ENCODE assay signal across 8 mouse cellular contexts in genomic region chr17:35829737-35830136, GRCm38 (mm10). TPM values are rescaled to one million over a fixed set of nuclear protein-coding genes. Genes with fewer than 3 reads are reported as not detected.
DNase-seq lines count a peak whose midpoint lies in the region; ATAC-seq and TF ChIP-seq lines count a peak whose summit lies in the region.

No protein-coding gene starts in this region.

- ATAC-seq in embryonic facial prominence, embryonic 15.5 days (ENCODE audit: insufficient number of reproducible peaks, low FRiP score, low TSS enrichment, low read depth): peak; percentile 73
- no peak for ATAC-seq in heart, embryonic 13.5 days (ENCODE audit: extremely low read depth, insufficient number of reproducible peaks, low FRiP score, low TSS enrichment)
- ATAC-seq in kidney, embryonic 16.5 days (ENCODE audit: low FRiP score, low TSS enrichment): peak; percentile 71
- ATAC-seq in liver, embryonic 15.5 days (ENCODE audit: insufficient read depth): peak; percentile 56
- ATAC-seq in neural tube, embryonic 11.5 days (ENCODE audit: insufficient read depth, low FRiP score, low TSS enrichment): peak; percentile 61

- H3K27me3 ChIP-seq in C2C12 (ENCODE audit: control insufficient read depth, insufficient read depth, insufficient read length): no peaks in the 10 kb centered on the region
- H3K27me3 ChIP-seq in embryonic facial prominence, embryonic 15.5 days: no peaks in the 10 kb centered on the region
- H3K27me3 ChIP-seq in heart, embryonic 13.5 days (replicated peaks): no peaks in the 10 kb centered on the region
- no peaks in the 10 kb centered on the region for H3K27me3 ChIP-seq in kidney, embryonic 16.5 days (ENCODE audit: insufficient read depth, low read length)
- H3K27me3 ChIP-seq in liver, embryonic 15.5 days: no peaks in the 10 kb centered on the region
- no peaks in the 10 kb centered on the region for H3K27me3 ChIP-seq in neural tube, embryonic 11.5 days (ENCODE audit: control insufficient read depth, insufficient read depth, low read length)
- H3K27me3 ChIP-seq in testis, adult 2 months (ENCODE audit: control insufficient read depth, insufficient read depth, low read length): no peaks in the 10 kb centered on the region

- H3K36me3 ChIP-seq in C2C12 (ENCODE audit: control insufficient read depth, insufficient read depth): peaks cover 40% of the 10 kb centered on the region
- H3K36me3 ChIP-seq in embryonic facial prominence, embryonic 15.5 days: peaks cover 75% of the 10 kb centered on the region
- H3K36me3 ChIP-seq in heart, embryonic 13.5 days: peaks cover 93% of the 10 kb centered on the region
- H3K36me3 ChIP-seq in kidney, embryonic 16.5 days (ENCODE audit: insufficient read depth, low read length): peaks cover 47% of the 10 kb centered on the region
- H3K36me3 ChIP-seq in liver, embryonic 15.5 days (replicated peaks): peaks cover 89% of the 10 kb centered on the region
- peaks cover 12% of the 10 kb centered on the region for H3K36me3 ChIP-seq in neural tube, embryonic 11.5 days (ENCODE audit: control insufficient read depth, insufficient read depth, low read length)
- H3K36me3 ChIP-seq in testis, adult 2 months (ENCODE audit: control insufficient read depth, insufficient read depth, low read length): no peaks in the 10 kb centered on the region

- WGBS in embryonic facial prominence, embryonic 15.5 days: 2% methylated on average over 21 of the region's 21 CpGs
- 3% methylated on average over 21 of the region's 21 CpGs for WGBS in heart, embryonic 13.5 days
- 1% methylated on average over 21 of the region's 21 CpGs for WGBS in kidney, embryonic 16.5 days
- WGBS in liver, embryonic 15.5 days (ENCODE audit: insufficient replicate concordance): 3% methylated on average over 21 of the region's 21 CpGs
- WGBS in neural tube, embryonic 11.5 days: 2% methylated on average over 21 of the region's 21 CpGs

- H3K9me3 ChIP-seq in embryonic facial prominence, embryonic 15.5 days (replicated peaks): no peaks in the 10 kb centered on the region
- H3K9me3 ChIP-seq in heart, embryonic 13.5 days: no peaks in the 10 kb centered on the region
- H3K9me3 ChIP-seq in kidney, embryonic 16.5 days (ENCODE audit: low read length): no peaks in the 10 kb centered on the region; the same call in 1 of the 2 replicates
- H3K9me3 ChIP-seq in liver, embryonic 15.5 days (replicated peaks): no peaks in the 10 kb centered on the region
- no peaks in the 10 kb centered on the region for H3K9me3 ChIP-seq in neural tube, embryonic 11.5 days (ENCODE audit: control insufficient read depth, low read length)

- H3K4me1 ChIP-seq in embryonic facial prominence, embryonic 15.5 days: peaks cover 19% of the 10 kb centered on the region
- peaks cover 35% of the 10 kb centered on the region for H3K4me1 ChIP-seq in heart, embryonic 13.5 days
- peaks cover 21% of the 10 kb centered on the region for H3K4me1 ChIP-seq in kidney, embryonic 16.5 days (ENCODE audit: insufficient read depth, low read length)
- peaks cover 69% of the 10 kb centered on the region for H3K4me1 ChIP-seq in liver, embryonic 15.5 days (replicated peaks)
- peaks cover 5% of the 10 kb centered on the region for H3K4me1 ChIP-seq in neural tube, embryonic 11.5 days (ENCODE audit: control insufficient read depth, insufficient read depth, low read length)
- no peaks in the 10 kb centered on the region; the same call in 1 of the 2 replicates for H3K4me1 ChIP-seq in testis, adult 2 months (ENCODE audit: control insufficient read depth, insufficient read depth, low read length)

- H3K79me3 ChIP-seq in C2C12 (ENCODE audit: low read depth): peaks cover 10% of the 10 kb centered on the region

- no peak overlapping the region for H3ac ChIP-seq in C2C12 (ENCODE audit: control insufficient read depth, insufficient read length, low read depth)

- TF ChIP-seq CTCF in C2C12 (IDR thresholded peaks at IDR 0.05; ENCODE audit: control insufficient read depth, insufficient read depth, insufficient read length): peak; percentile 98
- TF ChIP-seq CTCF in testis, adult 2 months (IDR thresholded peaks at IDR 0.05; ENCODE audit: control insufficient read depth, insufficient read depth, insufficient replicate concordance, low read depth, low read length): peak; percentile 81; the same call in 1 of the 2 replicates

- 0 out of 2 replicates have a peak overlapping the region, but pooled peaks have one; percentile 36 for H3K27ac ChIP-seq in embryonic facial prominence, embryonic 15.5 days (replicated peaks)
- H3K27ac ChIP-seq in heart, embryonic 13.5 days (replicated peaks): peak overlapping the region; percentile 34; the same call in 1 of the 2 replicates
- H3K27ac ChIP-seq in kidney, embryonic 16.5 days (ENCODE audit: low read length): 0 out of 2 replicates have a peak overlapping the region, but pooled peaks have one; percentile 55
- peak overlapping the region; percentile 41 for H3K27ac ChIP-seq in liver, embryonic 15.5 days (replicated peaks)
- no peak overlapping the region for H3K27ac ChIP-seq in neural tube, embryonic 11.5 days (ENCODE audit: low read depth, low read length)
- H3K27ac ChIP-seq in testis, adult 2 months (ENCODE audit: control insufficient read depth, insufficient read depth, low read depth, low read length): no peak overlapping the region

- peaks cover 13% of the 10 kb centered on the region for H3K79me2 ChIP-seq in C2C12 (ENCODE audit: control insufficient read depth, insufficient read depth)

- DNase-seq in adrenal gland, postnatal 4 days (ENCODE audit: low spot score in 2 of 2): peak; percentile 76 to 78
- peak; percentile 88 for DNase-seq in neural tube, embryonic 11.5 days (ENCODE audit: low spot score)

- H3K9ac ChIP-seq in embryonic facial prominence, embryonic 15.5 days: no peak overlapping the region
- H3K9ac ChIP-seq in heart, embryonic 13.5 days: peak overlapping the region; percentile 57
- peak overlapping the region; percentile 37; the same call in 1 of the 2 replicates for H3K9ac ChIP-seq in kidney, embryonic 16.5 days (replicated peaks; ENCODE audit: low read length)
- H3K9ac ChIP-seq in liver, embryonic 15.5 days: peak overlapping the region; percentile 33
- no peak overlapping the region for H3K9ac ChIP-seq in neural tube, embryonic 11.5 days (ENCODE audit: low read length)

- no peak for TF ChIP-seq POLR2A in testis, adult 2 months (IDR thresholded peaks at IDR 0.05; ENCODE audit: control insufficient read depth, low read depth, low read length)

- peak overlapping the region; percentile 37 for H3K4me2 ChIP-seq in embryonic facial prominence, embryonic 15.5 days (replicated peaks)
- peak overlapping the region; percentile 34 for H3K4me2 ChIP-seq in heart, embryonic 13.5 days
- peak overlapping the region; percentile 32; the same call in 1 of the 2 replicates for H3K4me2 ChIP-seq in kidney, embryonic 16.5 days (replicated peaks; ENCODE audit: low read depth, low read length)
- peak overlapping the region; percentile 55 for H3K4me2 ChIP-seq in liver, embryonic 15.5 days
- no peak overlapping the region for H3K4me2 ChIP-seq in neural tube, embryonic 11.5 days (ENCODE audit: low read depth)

- H3K4me3 ChIP-seq in C2C12 (ENCODE audit: insufficient read depth, poor library complexity, severe bottlenecking): no peak overlapping the region
- H3K4me3 ChIP-seq in embryonic facial prominence, embryonic 15.5 days (replicated peaks): peak overlapping the region; percentile 16; the same call in 1 of the 2 replicates
- H3K4me3 ChIP-seq in heart, embryonic 13.5 days: peak overlapping the region; percentile 1; the same call in 1 of the 2 replicates
- H3K4me3 ChIP-seq in kidney, embryonic 16.5 days (ENCODE audit: low read length): no peak overlapping the region
- 0 out of 2 replicates have a peak overlapping the region, but pooled peaks have one; percentile 14 for H3K4me3 ChIP-seq in liver, embryonic 15.5 days (replicated peaks)
- H3K4me3 ChIP-seq in neural tube, embryonic 11.5 days (ENCODE audit: low read depth, low read length): peak overlapping the region; percentile 10; the same call in 1 of the 2 replicates
- no peak overlapping the region for H3K4me3 ChIP-seq in testis, adult 2 months (ENCODE audit: control insufficient read depth, low read depth, low read length)

RNA-seq across cellular contexts. Expression of gene Flot1, which starts 6.7 kb away (rescaled TPM):
- 57.2 TPM for polyA plus RNA-seq in C2C12 (2012; fragmentation: generic; extraction: Trizol)
- 10 to 100 TPM; 70.9 to 72.5 TPM for total RNA-seq in adrenal gland, postnatal 4 days (2021)
- 64.4 and 72.6 TPM in 2 replicates for polyA plus RNA-seq in embryonic facial prominence, embryonic 15.5 days (2015; fragmentation: Nextera tagmentation; extraction: Ambion mirVana)
- 81.1 and 99.0 TPM in 2 replicates for polyA plus RNA-seq in heart, embryonic 13.5 days (2015; fragmentation: Nextera tagmentation; extraction: Ambion mirVana)
- 52.7 and 56.9 TPM in 2 replicates for polyA plus RNA-seq in kidney, embryonic 16.5 days (2015; fragmentation: Nextera tagmentation; extraction: Ambion mirVana)
- 33.7 and 42.4 TPM in 2 replicates for polyA plus RNA-seq in liver, embryonic 15.5 days (2015; fragmentation: Nextera tagmentation; extraction: Ambion mirVana)
- polyA plus RNA-seq in neural tube, embryonic 11.5 days (2014; fragmentation: Nextera tagmentation; extraction: Ambion mirVana): 48.5 and 52.3 TPM in 2 replicates
- 13.7 and 14.1 TPM in 2 replicates for polyA plus RNA-seq in testis, adult 2 months (2012; rRNA removed)

RNA-seq across cellular contexts. Expression of gene Ier3, which starts 8.3 kb away (rescaled TPM):
- polyA plus RNA-seq in C2C12 (2012; fragmentation: generic; extraction: Trizol): 55.2 TPM
- 10 to 100 TPM; 11.3 to 14.9 TPM for total RNA-seq in adrenal gland, postnatal 4 days (2021)
- 28.7 and 30.2 TPM in 2 replicates for polyA plus RNA-seq in embryonic facial prominence, embryonic 15.5 days (2015; fragmentation: Nextera tagmentation; extraction: Ambion mirVana)
- 41.7 and 49.9 TPM in 2 replicates for polyA plus RNA-seq in heart, embryonic 13.5 days (2015; fragmentation: Nextera tagmentation; extraction: Ambion mirVana)
- polyA plus RNA-seq in kidney, embryonic 16.5 days (2015; fragmentation: Nextera tagmentation; extraction: Ambion mirVana): 33.5 and 40.4 TPM in 2 replicates
- polyA plus RNA-seq in liver, embryonic 15.5 days (2015; fragmentation: Nextera tagmentation; extraction: Ambion mirVana): 22.9 and 23.7 TPM in 2 replicates
- 2.0 and 2.8 TPM in 2 replicates for polyA plus RNA-seq in neural tube, embryonic 11.5 days (2014; fragmentation: Nextera tagmentation; extraction: Ambion mirVana)
- 1.4 TPM in 2 replicates for polyA plus RNA-seq in testis, adult 2 months (2012; rRNA removed)

RNA-seq across cellular contexts. Expression of gene Tubb5, which starts 8.4 kb away (rescaled TPM):
- polyA plus RNA-seq in C2C12 (2012; fragmentation: generic; extraction: Trizol): 1,881 TPM
- 100 to 1,000 TPM; 553 to 648 TPM for total RNA-seq in adrenal gland, postnatal 4 days (2021)
- polyA plus RNA-seq in embryonic facial prominence, embryonic 15.5 days (2015; fragmentation: Nextera tagmentation; extraction: Ambion mirVana): 823 TPM in 2 replicates
- polyA plus RNA-seq in heart, embryonic 13.5 days (2015; fragmentation: Nextera tagmentation; extraction: Ambion mirVana): 741 and 743 TPM in 2 replicates
- polyA plus RNA-seq in kidney, embryonic 16.5 days (2015; fragmentation: Nextera tagmentation; extraction: Ambion mirVana): 905 and 985 TPM in 2 replicates
- 379 and 391 TPM in 2 replicates for polyA plus RNA-seq in liver, embryonic 15.5 days (2015; fragmentation: Nextera tagmentation; extraction: Ambion mirVana)
- 1,543 and 1,545 TPM in 2 replicates for polyA plus RNA-seq in neural tube, embryonic 11.5 days (2014; fragmentation: Nextera tagmentation; extraction: Ambion mirVana)
- 54.0 and 59.4 TPM in 2 replicates for polyA plus RNA-seq in testis, adult 2 months (2012; rRNA removed)

RNA-seq across cellular contexts. Expression of gene Mdc1, which starts 11.6 kb away (rescaled TPM):
- 16.6 TPM for polyA plus RNA-seq in C2C12 (2012; fragmentation: generic; extraction: Trizol)
- total RNA-seq in adrenal gland, postnatal 4 days (2021): 10 to 100 TPM; 28.2 to 35.6 TPM
- polyA plus RNA-seq in embryonic facial prominence, embryonic 15.5 days (2015; fragmentation: Nextera tagmentation; extraction: Ambion mirVana): 12.0 and 16.1 TPM in 2 replicates
- polyA plus RNA-seq in heart, embryonic 13.5 days (2015; fragmentation: Nextera tagmentation; extraction: Ambion mirVana): 17.7 and 18.4 TPM in 2 replicates
- polyA plus RNA-seq in kidney, embryonic 16.5 days (2015; fragmentation: Nextera tagmentation; extraction: Ambion mirVana): 16.3 and 16.7 TPM in 2 replicates
- polyA plus RNA-seq in liver, embryonic 15.5 days (2015; fragmentation: Nextera tagmentation; extraction: Ambion mirVana): 8.5 and 9.1 TPM in 2 replicates
- polyA plus RNA-seq in neural tube, embryonic 11.5 days (2014; fragmentation: Nextera tagmentation; extraction: Ambion mirVana): 15.0 and 18.3 TPM in 2 replicates
- polyA plus RNA-seq in testis, adult 2 months (2012; rRNA removed): 73.7 and 81.1 TPM in 2 replicates

RNA-seq across cellular contexts. Expression of gene Nrm, which starts 31.4 kb away (rescaled TPM):
- polyA plus RNA-seq in C2C12 (2012; fragmentation: generic; extraction: Trizol): 25.5 TPM
- total RNA-seq in adrenal gland, postnatal 4 days (2021): 10 to 100 TPM; 25.8 to 27.1 TPM
- polyA plus RNA-seq in embryonic facial prominence, embryonic 15.5 days (2015; fragmentation: Nextera tagmentation; extraction: Ambion mirVana): 53.2 and 55.2 TPM in 2 replicates
- polyA plus RNA-seq in heart, embryonic 13.5 days (2015; fragmentation: Nextera tagmentation; extraction: Ambion mirVana): 43.5 and 50.5 TPM in 2 replicates
- 63.3 and 67.0 TPM in 2 replicates for polyA plus RNA-seq in kidney, embryonic 16.5 days (2015; fragmentation: Nextera tagmentation; extraction: Ambion mirVana)
- 22.0 and 22.5 TPM in 2 replicates for polyA plus RNA-seq in liver, embryonic 15.5 days (2015; fragmentation: Nextera tagmentation; extraction: Ambion mirVana)
- 47.3 and 50.3 TPM in 2 replicates for polyA plus RNA-seq in neural tube, embryonic 11.5 days (2014; fragmentation: Nextera tagmentation; extraction: Ambion mirVana)
- polyA plus RNA-seq in testis, adult 2 months (2012; rRNA removed): 179 and 201 TPM in 2 replicates

Comparison
In these comparisons a context has a peak if more than half of its experiments do, and no peak if none do; other contexts are left out.
1. H3K4me3 ChIP-seq: peak in embryonic facial prominence, embryonic 15.5 days (single experiment), heart, embryonic 13.5 days (single experiment), liver, embryonic 15.5 days (single experiment) and neural tube, embryonic 11.5 days (single experiment); none in C2C12 (single experiment), kidney, embryonic 16.5 days (single experiment) and testis, adult 2 months (single experiment).
2. H3K27ac ChIP-seq: peak in embryonic facial prominence, embryonic 15.5 days (single experiment), heart, embryonic 13.5 days (single experiment), kidney, embryonic 16.5 days (single experiment) and liver, embryonic 15.5 days (single experiment); none in neural tube, embryonic 11.5 days (single experiment) and testis, adult 2 months (single experiment).
3. H3K9ac ChIP-seq: peak in heart, embryonic 13.5 days (single experiment), kidney, embryonic 16.5 days (single experiment) and liver, embryonic 15.5 days (single experiment); none in embryonic facial prominence, embryonic 15.5 days (single experiment) and neural tube, embryonic 11.5 days (single experiment).